Mouse (Mus musculus): ENCODE data around the gene Adam1a. TPM values are rescaled to one million over a fixed set of nuclear protein-coding genes. Genes with fewer than 3 reads are reported as not detected.
A peak's percentile ranks its signal among the peaks of the same experiment; 100 is the strongest.

Gene Adam1a
- polyA plus RNA-seq, 1 experiment from 2014 or later: 6.9 TPM

DNA sequence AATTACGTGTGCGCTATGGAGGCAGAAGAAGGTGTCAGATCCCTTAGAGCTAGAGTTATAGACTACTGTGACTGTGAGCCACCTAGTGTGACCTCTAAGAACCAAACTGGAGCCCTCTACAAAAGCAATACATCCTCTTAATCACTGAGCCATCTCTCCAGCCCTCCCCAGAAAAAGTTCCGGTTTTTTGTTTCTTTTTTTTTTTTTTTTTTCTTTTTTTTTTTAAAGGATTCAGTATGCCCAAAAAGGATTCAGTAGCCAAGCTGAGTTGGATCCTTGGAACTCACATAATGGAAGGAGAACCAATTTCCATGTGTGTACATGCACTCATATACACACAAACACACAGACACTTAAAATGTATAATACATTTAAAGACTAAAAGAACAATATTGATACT, 1.9 kb downstream of the Adam1a start:
- Histone ChIP-seq H3K4me3 (replicated peaks; ENCODE audit: low read depth, low read length) (no peak overlapping the region), H3K9me3 (ENCODE audit: control insufficient read depth, low read length) (no peaks in the 10 kb centered on the region), H3K4me1 (ENCODE audit: control insufficient read depth, insufficient read depth, low read length) (peaks cover 18% of the 10 kb centered on the region), H3K9ac (replicated peaks; ENCODE audit: low read length) (no peak overlapping the region), H3K27ac (replicated peaks; ENCODE audit: low read depth, low read length) (no peak overlapping the region), H3K36me3 (ENCODE audit: control insufficient read depth, insufficient read depth, low read length) (0 out of 2 replicates have a peak, but pooled peaks cover 2% of the 10 kb centered on the region), H3K27me3 (ENCODE audit: control insufficient read depth, insufficient read depth, low read length) (no peaks in the 10 kb centered on the region), H3K4me2 (ENCODE audit: low read length) (peak overlapping the region; percentile 92; the same call in 1 of the 2 replicates)
- WGBS: 82% methylated on average over 3 of the region's 3 CpGs
- ATAC-seq (ENCODE audit: low FRiP score, low TSS enrichment): no peak
- no peak for DNase-seq

DNA sequence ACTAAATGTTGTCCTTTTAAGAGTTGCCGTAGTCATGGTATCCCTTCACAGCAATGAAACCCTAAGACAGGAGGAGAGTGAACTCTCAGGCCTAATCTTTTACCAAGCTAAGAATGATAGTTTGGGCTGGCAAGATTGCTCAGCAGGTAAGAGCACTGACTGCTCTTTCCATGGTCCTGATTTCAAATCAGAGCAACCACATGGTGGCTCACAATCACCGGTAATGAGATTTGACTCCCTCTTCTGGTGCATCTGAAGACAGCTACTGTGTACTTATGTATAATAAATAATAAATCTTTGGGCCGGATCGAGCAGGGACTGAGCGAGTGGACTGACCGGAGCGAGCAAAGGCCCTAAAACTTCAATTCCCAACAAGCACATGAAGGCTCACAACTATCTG, 4.0 kb downstream of the Adam1a start:
- Histone ChIP-seq H3K27me3 (ENCODE audit: control insufficient read depth, insufficient read depth, low read length) (no peaks in the 10 kb centered on the region), H3K4me3 (replicated peaks; ENCODE audit: low read depth, low read length) (no peak overlapping the region), H3K4me2 (ENCODE audit: low read length) (no peak overlapping the region), H3K4me1 (ENCODE audit: control insufficient read depth, insufficient read depth, low read length) (peaks cover 18% of the 10 kb centered on the region), H3K27ac (replicated peaks; ENCODE audit: low read depth, low read length) (no peak overlapping the region), H3K9me3 (ENCODE audit: control insufficient read depth, low read length) (no peaks in the 10 kb centered on the region), H3K36me3 (ENCODE audit: control insufficient read depth, insufficient read depth, low read length) (peaks cover 18% of the 10 kb centered on the region), H3K9ac (replicated peaks; ENCODE audit: low read length) (no peak overlapping the region)
- DNase-seq (no peak), ATAC-seq (ENCODE audit: low FRiP score, low TSS enrichment) (no peak)
- WGBS: 87% methylated on average over 7 of the region's 7 CpGs

DNA sequence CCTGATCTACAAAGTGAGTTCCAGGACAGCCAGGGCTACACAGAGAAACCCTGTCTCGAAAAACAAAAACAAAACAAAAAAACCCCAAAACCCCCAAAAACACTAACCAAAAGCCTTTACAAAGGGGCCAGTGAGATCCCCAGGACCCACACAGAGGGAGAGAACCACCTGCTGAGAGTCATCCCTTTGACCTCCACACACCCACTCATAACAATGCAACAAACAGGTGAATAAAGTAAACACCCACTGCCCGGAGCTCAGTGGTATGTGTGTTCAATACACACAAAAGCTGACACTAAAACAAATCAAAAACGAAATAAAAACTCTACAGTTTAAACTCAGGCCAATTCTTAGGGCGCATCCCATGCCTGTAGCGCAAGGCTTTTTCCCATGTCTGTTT, 5.2 kb downstream of the Adam1a start:
- Histone ChIP-seq H3K27ac (replicated peaks; ENCODE audit: low read depth, low read length) (no peak overlapping the region), H3K9me3 (ENCODE audit: control insufficient read depth, low read length) (no peaks in the 10 kb centered on the region), H3K9ac (replicated peaks; ENCODE audit: low read length) (no peak overlapping the region), H3K27me3 (ENCODE audit: control insufficient read depth, insufficient read depth, low read length) (no peaks in the 10 kb centered on the region), H3K4me3 (replicated peaks; ENCODE audit: low read depth, low read length) (no peak overlapping the region), H3K36me3 (ENCODE audit: control insufficient read depth, insufficient read depth, low read length) (peaks cover 30% of the 10 kb centered on the region), H3K4me1 (ENCODE audit: control insufficient read depth, insufficient read depth, low read length) (peaks cover 18% of the 10 kb centered on the region), H3K4me2 (ENCODE audit: low read length) (no peak overlapping the region)
- no peak for DNase-seq
- WGBS: 95% methylated on average over 5 of the region's 5 CpGs
- ATAC-seq (ENCODE audit: low FRiP score, low TSS enrichment): no peak

DNA sequence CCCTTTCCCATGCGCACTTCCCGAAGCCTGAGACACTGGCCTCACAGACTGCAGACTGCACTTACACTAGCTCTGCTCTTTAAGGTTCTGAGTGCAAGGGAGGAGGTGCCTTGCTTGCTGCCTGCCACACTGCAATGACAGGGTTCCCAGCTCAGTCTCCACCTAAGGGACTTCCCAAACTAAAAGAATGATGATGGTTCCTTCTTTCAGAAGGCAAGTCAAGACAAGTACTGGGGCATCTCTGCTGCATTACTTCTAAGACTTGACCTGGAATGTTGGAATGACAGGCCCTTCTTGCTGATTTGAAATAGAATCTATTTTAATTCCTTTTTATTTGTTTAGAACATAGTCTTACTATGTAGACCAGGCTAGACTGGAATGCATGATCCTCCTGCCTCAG, 7.7 kb downstream of the Adam1a start:
- ATAC-seq (ENCODE audit: low FRiP score, low TSS enrichment): no peak
- no peaks in the 10 kb centered on the region for H3K9me3 ChIP-seq (ENCODE audit: control insufficient read depth, low read length)
- no peaks in the 10 kb centered on the region for H3K27me3 ChIP-seq (ENCODE audit: control insufficient read depth, insufficient read depth, low read length)
- H3K4me1 ChIP-seq (ENCODE audit: control insufficient read depth, insufficient read depth, low read length): no peaks in the 10 kb centered on the region
- H3K9ac ChIP-seq (replicated peaks; ENCODE audit: low read length): no peak overlapping the region
- DNase-seq: no peak
- 91% methylated on average over 2 of the region's 2 CpGs for WGBS
- H3K4me3 ChIP-seq (replicated peaks; ENCODE audit: low read depth, low read length): no peak overlapping the region
- H3K4me2 ChIP-seq (ENCODE audit: low read length): no peak overlapping the region
- H3K36me3 ChIP-seq (ENCODE audit: control insufficient read depth, insufficient read depth, low read length): peaks cover 50% of the 10 kb centered on the region
- no peak overlapping the region for H3K27ac ChIP-seq (replicated peaks; ENCODE audit: low read depth, low read length)

DNA sequence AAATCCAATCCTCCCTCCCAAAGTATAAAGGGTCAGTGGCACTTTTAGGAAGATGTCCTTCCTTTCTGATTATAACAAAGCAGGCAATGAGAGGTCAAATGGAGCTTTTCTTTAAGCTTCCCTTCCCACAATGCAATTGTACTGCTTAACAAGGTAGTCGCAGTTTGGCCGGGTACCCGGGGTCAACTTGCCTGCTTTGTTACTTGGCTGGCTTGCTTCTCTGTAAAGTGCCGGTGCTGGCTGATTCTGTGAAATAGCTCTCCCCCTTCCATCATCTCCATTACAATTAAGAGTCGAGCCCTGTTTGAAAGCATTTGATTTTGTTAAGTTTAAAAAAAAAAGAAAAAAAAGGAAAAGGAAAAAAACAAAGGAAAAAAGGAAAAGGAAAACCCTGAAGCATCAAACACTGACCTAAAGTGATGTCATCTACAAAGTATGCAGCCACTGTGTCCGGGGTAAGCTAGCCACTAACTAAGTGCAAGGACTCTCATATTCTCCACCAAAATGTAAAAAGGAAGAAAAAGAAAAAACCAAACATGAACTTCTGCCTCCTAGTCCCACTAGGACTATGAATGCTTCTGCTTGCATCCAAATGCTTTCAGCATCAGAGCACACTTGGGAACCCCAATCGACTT, 8.2 kb downstream of the Adam1a start:
- H3K27ac ChIP-seq (replicated peaks; ENCODE audit: low read depth, low read length): no peak overlapping the region
- no peaks in the 10 kb centered on the region for H3K4me1 ChIP-seq (ENCODE audit: control insufficient read depth, insufficient read depth, low read length)
- no peak for ATAC-seq (ENCODE audit: low FRiP score, low TSS enrichment)
- no peak overlapping the region for H3K4me2 ChIP-seq (ENCODE audit: low read length)
- 75% methylated on average over 7 of the region's 7 CpGs for WGBS
- DNase-seq: no peak
- H3K9me3 ChIP-seq (ENCODE audit: control insufficient read depth, low read length): no peaks in the 10 kb centered on the region
- no peak overlapping the region for H3K4me3 ChIP-seq (replicated peaks; ENCODE audit: low read depth, low read length)
- H3K27me3 ChIP-seq (ENCODE audit: control insufficient read depth, insufficient read depth, low read length): no peaks in the 10 kb centered on the region
- no peak overlapping the region for H3K9ac ChIP-seq (replicated peaks; ENCODE audit: low read length)
- H3K36me3 ChIP-seq (ENCODE audit: control insufficient read depth, insufficient read depth, low read length): peaks cover 54% of the 10 kb centered on the region

DNA sequence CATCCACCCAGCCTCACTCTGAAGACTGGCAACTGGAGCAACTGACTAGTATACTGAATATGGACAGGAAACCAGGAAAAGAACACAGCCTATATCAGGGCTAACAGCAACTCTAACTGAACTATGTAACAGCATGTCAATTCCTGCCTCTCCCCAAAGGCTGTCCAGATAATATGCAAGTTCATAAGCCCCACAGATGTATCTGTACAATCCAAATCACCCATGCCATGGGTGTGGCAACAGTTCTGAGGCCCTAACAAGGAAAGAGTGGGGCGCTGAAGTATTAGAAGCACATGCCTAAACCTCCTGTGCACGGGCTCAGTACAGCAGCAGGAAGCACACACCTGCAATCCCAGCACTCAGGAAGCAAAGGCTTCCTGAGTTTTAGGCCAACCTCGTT, 10.2 kb downstream of the Adam1a start:
- H3K4me1 ChIP-seq (ENCODE audit: control insufficient read depth, insufficient read depth, low read length): no peaks in the 10 kb centered on the region
- no peaks in the 10 kb centered on the region for H3K9me3 ChIP-seq (ENCODE audit: control insufficient read depth, low read length)
- H3K36me3 ChIP-seq (ENCODE audit: control insufficient read depth, insufficient read depth, low read length): peaks cover 71% of the 10 kb centered on the region
- DNase-seq (no peak), ATAC-seq (ENCODE audit: low FRiP score, low TSS enrichment) (no peak)
- no peak overlapping the region for H3K27ac ChIP-seq (replicated peaks; ENCODE audit: low read depth, low read length)
- no peaks in the 10 kb centered on the region for H3K27me3 ChIP-seq (ENCODE audit: control insufficient read depth, insufficient read depth, low read length)
- H3K4me3 ChIP-seq (replicated peaks; ENCODE audit: low read depth, low read length): no peak overlapping the region
- H3K4me2 ChIP-seq (ENCODE audit: low read length): no peak overlapping the region
- 93% methylated on average over 3 of the region's 3 CpGs for WGBS
- no peak overlapping the region for H3K9ac ChIP-seq (replicated peaks; ENCODE audit: low read length)

DNA sequence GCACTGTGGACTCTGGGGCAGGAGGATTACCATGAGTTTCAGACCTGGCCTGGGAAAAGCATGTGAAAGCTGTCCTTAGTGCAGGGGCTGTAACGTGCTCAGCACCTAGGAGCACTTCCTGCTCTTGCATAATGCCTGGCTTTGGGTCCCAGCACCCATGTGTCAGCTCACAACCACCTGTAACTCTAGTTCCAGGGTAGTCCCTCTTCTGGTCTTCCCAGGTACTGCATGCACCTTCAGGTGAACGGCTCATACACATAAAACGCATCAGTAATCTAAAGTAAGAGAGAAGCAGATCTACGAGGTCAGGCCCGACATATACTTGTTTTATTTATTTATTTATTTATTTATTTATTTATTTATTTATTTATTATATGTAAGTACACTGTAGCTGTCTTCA, 10.8 kb downstream of the Adam1a start:
- Histone ChIP-seq H3K4me2 (ENCODE audit: low read length) (no peak overlapping the region), H3K4me1 (ENCODE audit: control insufficient read depth, insufficient read depth, low read length) (no peaks in the 10 kb centered on the region), H3K4me3 (replicated peaks; ENCODE audit: low read depth, low read length) (no peak overlapping the region), H3K9ac (replicated peaks; ENCODE audit: low read length) (no peak overlapping the region), H3K27ac (replicated peaks; ENCODE audit: low read depth, low read length) (no peak overlapping the region), H3K36me3 (ENCODE audit: control insufficient read depth, insufficient read depth, low read length) (peaks cover 77% of the 10 kb centered on the region), H3K27me3 (ENCODE audit: control insufficient read depth, insufficient read depth, low read length) (no peaks in the 10 kb centered on the region), H3K9me3 (ENCODE audit: control insufficient read depth, low read length) (no peaks in the 10 kb centered on the region)
- ATAC-seq (ENCODE audit: low FRiP score, low TSS enrichment): no peak
- 93% methylated on average over 5 of the region's 5 CpGs for WGBS
- peak; percentile 37 for DNase-seq

DNA sequence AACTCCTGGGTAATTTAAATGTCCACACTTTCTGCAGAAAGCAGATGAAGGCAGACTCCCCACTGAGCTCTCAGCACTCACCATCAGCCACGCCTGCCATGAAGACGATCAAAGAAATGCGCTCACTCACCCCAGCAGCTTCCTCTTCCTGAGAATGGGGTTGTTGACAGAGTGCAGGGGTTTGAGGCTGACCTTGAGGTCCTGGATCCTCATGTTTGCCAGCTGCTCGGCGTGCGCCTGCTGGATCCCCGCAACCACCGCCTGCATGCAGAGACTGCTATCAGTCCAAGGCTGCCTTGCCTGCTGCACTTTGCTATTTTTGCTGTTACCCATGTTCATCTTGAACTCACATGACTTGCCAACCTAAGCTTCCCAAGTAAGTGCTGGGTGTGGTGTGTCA, 18.3 kb downstream of the Adam1a start:
- no peaks in the 10 kb centered on the region for H3K27me3 ChIP-seq (ENCODE audit: control insufficient read depth, insufficient read depth, low read length)
- DNase-seq: no peak
- no peak overlapping the region for H3K27ac ChIP-seq (replicated peaks; ENCODE audit: low read depth, low read length)
- H3K9ac ChIP-seq (replicated peaks; ENCODE audit: low read length): no peak overlapping the region
- 84% methylated on average over 8 of the region's 8 CpGs for WGBS
- H3K4me1 ChIP-seq (ENCODE audit: control insufficient read depth, insufficient read depth, low read length): no peaks in the 10 kb centered on the region
- peaks cover 84% of the 10 kb centered on the region for H3K36me3 ChIP-seq (ENCODE audit: control insufficient read depth, insufficient read depth, low read length)
- H3K4me3 ChIP-seq (replicated peaks; ENCODE audit: low read depth, low read length): no peak overlapping the region
- H3K9me3 ChIP-seq (ENCODE audit: control insufficient read depth, low read length): no peaks in the 10 kb centered on the region
- H3K4me2 ChIP-seq (ENCODE audit: low read length): no peak overlapping the region
- ATAC-seq (ENCODE audit: low FRiP score, low TSS enrichment): no peak

DNA sequence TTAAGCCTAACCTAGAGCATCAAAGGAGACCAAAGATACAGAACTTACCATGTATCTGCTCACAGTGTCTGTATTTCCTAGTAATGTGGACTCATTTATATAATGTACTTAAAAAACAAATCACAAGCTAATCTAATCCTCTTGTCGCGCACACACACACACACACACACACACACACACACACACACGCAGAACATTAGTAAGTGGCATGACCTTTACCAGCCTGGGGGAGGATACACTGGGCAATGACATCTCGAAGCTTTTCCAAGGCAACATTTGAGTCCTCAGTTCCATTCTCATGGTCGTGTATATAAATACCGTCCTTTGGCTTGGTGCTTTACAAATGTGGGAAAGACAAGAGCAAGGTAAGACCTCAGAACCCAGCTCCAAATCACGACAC, 18.8 kb downstream of the Adam1a start:
- Histone ChIP-seq H3K9ac (replicated peaks; ENCODE audit: low read length) (no peak overlapping the region), H3K4me2 (ENCODE audit: low read length) (no peak overlapping the region), H3K4me3 (replicated peaks; ENCODE audit: low read depth, low read length) (no peak overlapping the region), H3K27me3 (ENCODE audit: control insufficient read depth, insufficient read depth, low read length) (no peaks in the 10 kb centered on the region), H3K36me3 (ENCODE audit: control insufficient read depth, insufficient read depth, low read length) (peaks cover 85% of the 10 kb centered on the region), H3K27ac (replicated peaks; ENCODE audit: low read depth, low read length) (no peak overlapping the region), H3K4me1 (ENCODE audit: control insufficient read depth, insufficient read depth, low read length) (no peaks in the 10 kb centered on the region), H3K9me3 (ENCODE audit: control insufficient read depth, low read length) (no peaks in the 10 kb centered on the region)
- 92% methylated on average over 7 of the region's 7 CpGs for WGBS
- ATAC-seq (ENCODE audit: low FRiP score, low TSS enrichment) (no peak), DNase-seq (no peak)

All from midbrain, embryonic 14.5 days (tissue).